Mouse (Mus musculus): ENCODE measurements around the gene Ep400.

GRCm38 (mm10) chr5:110797696-110798095 lies 27.2 kb upstream of the Ep400 start:
- TF ChIP-seq CTCF (IDR thresholded peaks at IDR 0.05; ENCODE audit: low read depth, low read length) (no peak), POLR2A (IDR thresholded peaks at IDR 0.05; ENCODE audit: extremely low read depth, insufficient read depth, low read length) (no peak)

Measured in liver, adult 2 months (tissue).